In the genomic region with DNA sequence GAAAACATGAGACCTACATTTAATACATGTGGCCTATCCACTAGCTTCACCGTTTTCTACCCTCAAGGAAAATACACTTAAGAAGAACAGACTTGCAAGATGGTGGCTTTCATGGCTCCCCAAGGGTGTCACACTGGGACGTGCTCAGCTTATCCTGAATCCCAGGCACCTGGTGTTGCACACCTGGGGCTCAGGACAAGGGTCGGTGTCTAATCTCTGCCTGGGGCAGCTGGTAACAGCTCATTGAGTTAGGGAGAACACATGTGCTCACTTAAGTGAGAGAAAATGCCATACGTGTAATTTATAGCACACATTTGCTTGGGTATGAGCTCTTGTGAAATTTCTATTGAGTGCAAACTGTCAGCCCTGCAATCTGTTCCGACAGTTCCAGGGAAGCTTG, we compare ENCODE assay signal across 20 mouse cellular contexts. TPM values are rescaled to one million over a fixed set of nuclear protein-coding genes. Genes with fewer than 3 reads are reported as not detected.
"Had no signal": no experiment of that assay in that cellular context is flagged by ENCODE, and none has a peak within 500 bp of the region (broad histone marks: within the 10 kb centered on the region; RNA-seq: fewer than 3 reads in every experiment).

No protein-coding gene starts in this region.

- H3K4me1 ChIP-seq: limb, embryonic 15.5 days; liver, embryonic 12.5 days; liver, embryonic 15.5 days; lung, embryonic 15.5 days; megakaryocyte, embryonic 14.5 days; midbrain, embryonic 12.5 days; midbrain, embryonic 15.5 days; neural tube, embryonic 12.5 days had no signal

- H3K4me3 ChIP-seq: limb, embryonic 15.5 days; liver, embryonic 12.5 days; liver, embryonic 15.5 days; lung, embryonic 15.5 days; megakaryocyte, embryonic 14.5 days; midbrain, embryonic 12.5 days; midbrain, embryonic 15.5 days; neural tube, embryonic 12.5 days had no signal

- H3K9me3 ChIP-seq: limb, embryonic 15.5 days; liver, embryonic 12.5 days; liver, embryonic 15.5 days; lung, embryonic 15.5 days; megakaryocyte, embryonic 14.5 days; midbrain, embryonic 12.5 days; midbrain, embryonic 15.5 days; neural tube, embryonic 12.5 days had no signal

- ATAC-seq: liver, embryonic 12.5 days; midbrain, embryonic 15.5 days had no signal

- H3K9ac ChIP-seq: limb, embryonic 15.5 days; liver, embryonic 12.5 days; liver, embryonic 15.5 days; lung, embryonic 15.5 days; midbrain, embryonic 12.5 days; midbrain, embryonic 15.5 days; neural tube, embryonic 12.5 days had no signal

- H3K27me3 ChIP-seq: limb, embryonic 15.5 days; liver, embryonic 12.5 days; liver, embryonic 15.5 days; lung, embryonic 15.5 days; megakaryocyte, embryonic 14.5 days; midbrain, embryonic 12.5 days; midbrain, embryonic 15.5 days; neural tube, embryonic 12.5 days had no signal

- DNase-seq: left cerebral cortex, postnatal 4 days; lung, adult 18-20 months; lung, postnatal 10 days; lung, postnatal 36 days; right cerebral cortex, adult 18-20 months; right cerebral cortex, postnatal 14 days; thymus, adult 2 months; thymus, postnatal 14 days; thymus, postnatal 4 days had no signal

- H3K27ac ChIP-seq: kidney, postnatal 0 days; limb, embryonic 15.5 days; liver, embryonic 12.5 days; liver, embryonic 15.5 days; lung, embryonic 15.5 days; midbrain, embryonic 12.5 days; midbrain, embryonic 15.5 days; neural tube, embryonic 12.5 days had no signal

- H3K4me2 ChIP-seq: limb, embryonic 15.5 days; liver, embryonic 12.5 days; liver, embryonic 15.5 days; lung, embryonic 15.5 days; midbrain, embryonic 12.5 days; midbrain, embryonic 15.5 days; neural tube, embryonic 12.5 days had no signal

- H3K36me3 ChIP-seq: limb, embryonic 15.5 days; liver, embryonic 12.5 days; liver, embryonic 15.5 days; lung, embryonic 15.5 days; midbrain, embryonic 12.5 days; midbrain, embryonic 15.5 days; neural tube, embryonic 12.5 days had no signal

RNA-seq across cellular contexts. Expression of a gene that starts 19.1 kb away (rescaled TPM):
- total RNA-seq: layer of hippocampus, adult 8-10 months; layer of hippocampus, postnatal 10 days; left cerebral cortex, postnatal 4 days had no signal
- polyA plus RNA-seq: liver, embryonic 12.5 days; liver, embryonic 15.5 days; midbrain, embryonic 15.5 days; neural tube, embryonic 12.5 days had no signal
